Mouse (Mus musculus) heart, postnatal 25 days (tissue): ENCODE data around the gene Crhr1. TPM values are rescaled to one million over a fixed set of nuclear protein-coding genes. Genes with fewer than 3 reads are reported as not detected.

Experiments
- DNase-seq: peaks from one replicate; pipeline ENCODE4 v3.0.0; 2022; ENCODE audit warnings: low spot score
- intact Hi-C: fragments of 180-260 bp; cut with DNase I; formaldehyde crosslinking; loops from one replicate; pipeline ENCODE4 v1.15.1; 2025
- total RNA-seq, 2 experiments: library from RNA; stranded (reverse); gene quantifications; 2 replicates each; pipeline ENCODE4 v1.2.3; 2021

Crhr1 gene
- total RNA-seq: not detected

DNA sequence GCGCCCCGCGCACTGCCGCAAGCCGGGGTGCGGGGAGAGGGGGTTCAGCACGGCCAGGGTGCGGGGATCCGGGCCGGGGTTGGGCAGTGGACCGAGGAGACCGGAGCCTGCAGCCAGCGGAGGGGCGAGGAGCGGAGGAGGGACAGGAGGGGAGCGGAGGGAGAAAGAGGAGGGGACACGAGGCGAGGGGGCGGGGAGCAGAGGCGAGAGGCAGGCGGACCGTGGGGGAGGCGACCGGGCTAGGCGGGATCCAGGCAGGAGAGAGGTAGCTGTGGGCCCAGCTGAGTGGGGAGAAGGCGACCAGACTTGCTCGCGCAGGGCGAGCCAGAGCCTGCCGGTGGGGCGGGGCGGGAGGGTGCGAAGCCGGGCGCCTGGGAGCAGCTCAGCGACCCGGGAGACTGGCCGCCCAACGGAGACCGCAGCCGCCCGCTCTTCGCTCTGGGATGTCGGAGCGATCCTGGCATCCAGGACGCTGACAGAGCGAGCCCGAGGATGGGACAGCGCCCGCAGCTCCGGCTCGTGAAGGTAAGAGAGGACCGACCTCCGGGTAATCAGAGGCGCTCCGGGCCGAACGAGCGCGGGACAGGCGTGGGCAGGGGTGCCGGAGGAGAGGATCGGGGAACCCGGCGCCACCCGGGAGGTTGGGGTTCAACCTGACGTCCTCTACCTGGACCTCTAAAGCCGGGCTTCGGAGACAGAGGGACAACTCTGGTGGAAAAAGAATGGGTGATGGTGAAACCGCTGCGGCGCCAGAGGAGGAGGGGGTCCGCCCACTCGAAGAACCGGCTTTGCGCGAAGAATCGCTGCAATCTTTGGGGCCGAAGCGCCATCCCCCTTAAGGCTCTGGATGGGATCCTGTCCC is at the start of gene Crhr1:
Gene Crhr1, plus strand, starts transcription at position 276 of the 862 bp plus-strand sequence.
- DNase-seq: no peak
- intact Hi-C loops: no loop called here

DNA sequence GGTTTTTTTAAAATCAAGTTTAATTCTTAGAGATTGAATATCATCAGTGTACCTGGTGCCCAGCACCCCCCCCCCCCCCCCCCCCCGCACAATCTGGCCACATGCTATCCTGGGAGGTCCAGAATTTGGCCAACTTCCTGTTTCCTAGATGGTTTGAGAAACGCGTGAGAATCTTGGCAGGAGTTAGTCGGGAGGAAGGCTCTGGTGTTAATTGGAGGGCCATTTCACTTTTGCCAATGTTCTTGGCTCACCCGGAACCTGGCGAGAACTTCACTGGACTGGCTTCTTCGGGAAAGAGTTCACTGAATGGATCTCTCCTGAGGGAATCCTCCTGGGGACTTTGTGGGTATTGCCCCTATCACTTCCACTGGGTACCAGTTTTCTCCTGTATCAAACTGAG is 49.4 kb upstream of the Crhr1 start:
- intact Hi-C loops: no loop called here
- no peak for DNase-seq

DNA sequence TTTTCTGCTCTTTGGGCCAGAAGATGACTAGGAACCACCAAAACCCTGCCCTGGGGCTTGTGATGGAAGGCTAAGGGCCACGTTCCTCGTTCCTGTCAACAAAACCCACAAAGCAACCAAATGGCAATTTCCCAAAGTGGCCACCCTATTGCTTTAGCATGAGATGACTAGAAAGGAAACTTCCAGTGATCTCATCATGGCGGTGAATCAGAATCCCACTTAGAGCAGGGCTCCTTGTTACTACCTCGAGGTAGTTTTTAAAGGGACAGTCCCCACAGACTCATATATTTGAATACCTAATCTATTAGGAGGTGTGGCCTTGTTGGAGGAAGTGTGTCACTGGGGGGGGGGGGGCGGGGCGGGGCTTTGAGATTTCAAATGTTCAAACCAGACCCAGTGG is 48.9 kb upstream of the Crhr1 start:
- no peak for DNase-seq
- intact Hi-C loops: no loop called here

- DNase-seq: no peak
- intact Hi-C loops: no loop called here
Observed at GRCm38 (mm10) chr11:104088519-104088918, 44.1 kb upstream of the Crhr1 start.

GRCm38 (mm10) chr11:104090769-104091168 is 41.9 kb upstream of the Crhr1 start:
- intact Hi-C loops: no loop called here
- no peak for DNase-seq

- DNase-seq: no peak
- intact Hi-C loops: no loop called here
Observed at GRCm38 (mm10) chr11:104095151-104095550, 37.5 kb upstream of the Crhr1 start.

- intact Hi-C loops: no loop called here
- no peak for DNase-seq
Observed at GRCm38 (mm10) chr11:104096536-104096935, 36.1 kb upstream of the Crhr1 start.

- no peak for DNase-seq
- intact Hi-C loops: no loop called here
Observed at GRCm38 (mm10) chr11:104099542-104099941, 33.1 kb upstream of the Crhr1 start.

- intact Hi-C loops: no loop called here
- DNase-seq: no peak
Observed at GRCm38 (mm10) chr11:104102641-104103040, 30.0 kb upstream of the Crhr1 start.

- intact Hi-C loops: no loop called here
- no peak for DNase-seq
Observed at GRCm38 (mm10) chr11:104106329-104106728, 26.3 kb upstream of the Crhr1 start.

- intact Hi-C loops: no loop called here
- no peak for DNase-seq
Observed at GRCm38 (mm10) chr11:104106969-104107368, 25.7 kb upstream of the Crhr1 start.

GRCm38 (mm10) chr11:104110366-104110765 is 22.3 kb upstream of the Crhr1 start:
- intact Hi-C loops: no loop called here
- no peak for DNase-seq

DNA sequence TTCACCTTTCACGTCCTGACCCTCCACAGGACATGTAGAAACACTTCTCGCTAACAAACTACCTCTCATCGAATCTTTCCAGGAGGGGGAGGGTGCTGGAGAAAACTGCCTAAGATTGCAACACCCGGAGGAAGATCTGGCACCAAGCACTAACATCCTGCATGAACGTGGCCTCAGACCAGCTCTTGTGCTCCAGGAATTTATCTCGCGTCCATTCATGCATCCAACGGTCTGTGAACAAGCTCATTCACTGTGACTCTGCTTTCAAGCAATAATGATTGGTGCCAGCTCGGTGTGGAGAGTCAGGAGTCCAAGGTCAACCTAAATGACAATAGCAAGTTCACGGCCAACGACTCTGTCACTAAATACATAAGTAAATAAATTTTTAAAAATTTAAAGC is 20.8 kb upstream of the Crhr1 start:
- no peak for DNase-seq
- intact Hi-C loops: no loop called here

- intact Hi-C loops: no loop called here
- DNase-seq: no peak
Observed at GRCm38 (mm10) chr11:104113699-104114098, 19.0 kb upstream of the Crhr1 start.

DNA sequence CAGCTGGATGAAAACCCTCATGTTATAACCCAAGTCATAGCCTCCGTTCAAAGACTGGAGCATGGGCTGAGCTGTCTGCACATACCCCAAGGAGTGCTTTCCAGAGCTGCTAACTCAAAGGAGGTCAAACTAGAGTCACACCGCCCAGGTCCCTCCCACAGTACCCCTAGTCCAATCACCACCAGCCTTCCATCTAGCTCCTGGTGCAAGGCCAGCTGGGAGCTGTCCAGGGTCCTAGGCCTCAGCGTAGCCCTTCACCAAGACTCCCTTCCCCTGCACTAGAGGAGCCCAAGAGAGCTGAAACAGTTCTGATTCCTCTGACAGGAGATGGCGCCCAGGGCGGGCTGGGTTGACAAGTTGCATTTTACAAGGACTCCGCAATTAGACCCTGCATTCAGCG is 18.0 kb upstream of the Crhr1 start:
- intact Hi-C loops: no loop called here
- no peak for DNase-seq

- no peak for DNase-seq
- intact Hi-C loops: no loop called here
Observed at GRCm38 (mm10) chr11:104118356-104118755, 14.3 kb upstream of the Crhr1 start.

GRCm38 (mm10) chr11:104122966-104123365 is 9.7 kb upstream of the Crhr1 start:
- intact Hi-C loops: no loop called here
- DNase-seq: no peak

DNA sequence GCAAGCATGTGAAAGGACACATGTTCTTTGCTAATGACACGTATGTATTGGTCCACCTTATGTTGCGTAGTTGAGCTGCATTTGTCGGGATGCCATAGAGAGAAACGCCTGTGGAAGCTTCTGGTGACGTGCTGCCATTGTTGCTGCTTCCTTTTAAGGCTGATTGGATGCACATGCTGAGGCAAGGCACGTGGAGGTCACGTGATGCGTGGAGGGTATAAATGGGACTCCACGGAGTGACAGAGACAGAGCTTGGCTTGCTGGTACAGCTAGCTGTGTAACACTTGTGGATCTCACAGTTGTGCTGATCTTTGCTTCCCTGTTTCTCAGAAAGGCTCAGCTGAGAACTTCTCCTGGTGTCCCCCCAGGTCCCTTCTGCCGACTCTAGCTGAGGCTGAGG is 9.2 kb upstream of the Crhr1 start:
- intact Hi-C loops: no loop called here
- no peak for DNase-seq

DNA sequence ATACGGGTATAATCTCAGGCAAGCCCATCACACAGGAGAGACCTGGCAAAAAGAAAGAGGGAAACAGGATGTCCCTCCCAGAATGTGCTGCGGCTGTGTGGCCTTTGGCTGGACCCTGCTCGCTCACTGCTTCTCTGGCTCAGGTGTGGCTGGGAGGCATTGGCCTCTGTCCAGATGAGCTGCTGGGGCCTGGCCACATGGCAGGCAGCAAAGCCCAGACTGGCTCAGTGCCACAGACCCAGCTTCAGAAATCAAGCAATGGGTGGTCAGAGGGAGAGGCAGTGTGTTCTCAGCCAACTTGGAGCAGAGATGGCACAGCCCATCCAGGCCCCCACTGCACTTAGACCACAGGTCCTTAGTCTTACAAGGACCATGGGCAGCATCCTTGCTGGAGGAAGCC is 8.1 kb upstream of the Crhr1 start:
- DNase-seq: no peak
- intact Hi-C loops: no loop called here

GRCm38 (mm10) chr11:104129466-104129865 is 3.2 kb upstream of the Crhr1 start:
- no peak for DNase-seq
- intact Hi-C loops: no loop called here

DNA sequence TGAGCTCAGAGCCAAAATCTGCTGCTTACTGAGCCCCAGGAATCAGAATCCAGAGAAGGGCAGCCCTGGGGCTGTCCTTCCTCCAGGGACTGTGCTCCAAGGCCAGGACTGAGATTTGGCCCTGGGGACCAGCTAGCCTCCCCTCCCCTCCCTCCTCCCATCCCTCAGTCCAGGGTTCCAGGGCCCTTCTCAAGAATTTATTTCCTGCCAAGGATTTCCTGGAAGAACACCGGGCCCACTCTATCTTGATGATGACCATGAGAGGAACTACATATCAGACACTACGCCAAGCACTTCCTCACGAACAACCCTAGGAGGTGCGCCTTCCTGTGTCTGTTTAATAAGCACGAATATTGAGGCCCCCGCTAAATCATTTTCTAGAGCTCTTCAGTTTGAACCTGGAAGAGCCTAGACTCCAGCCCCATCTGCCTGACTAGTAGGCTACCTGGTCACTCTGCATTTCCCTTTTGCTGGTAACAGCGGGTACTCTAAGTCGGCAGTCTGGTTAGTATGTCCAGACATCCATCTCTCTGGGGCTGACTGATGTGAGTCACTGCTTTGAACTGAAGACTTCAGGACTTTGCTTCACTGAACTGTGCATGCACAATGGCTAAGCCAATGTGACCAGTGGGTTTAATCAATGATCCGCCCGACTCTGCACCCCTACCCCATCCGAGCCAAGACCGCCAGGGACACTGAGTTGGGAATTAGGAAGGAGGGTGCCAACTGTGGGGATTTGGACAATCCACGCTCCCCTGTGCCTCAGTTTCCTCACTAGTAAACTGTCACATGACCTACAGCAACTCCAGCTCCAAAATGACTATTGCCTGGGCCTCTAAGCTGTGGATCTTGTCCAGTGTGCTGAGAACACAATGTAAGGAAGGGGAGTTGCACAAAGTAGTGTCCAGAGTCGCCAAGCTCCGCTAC is 1.7 kb upstream of the Crhr1 start:
- no peak for DNase-seq
- intact Hi-C loops: no loop called here
